Mouse (Mus musculus) ES-Bruce4 (cell line): Measurements from ENCODE around the gene Gm44965.

Experiments used
- CTCF ChIP-seq: IDR thresholded peaks from one replicate; pipeline ENCODE4 v1.8.1; 2011; ENCODE audit warnings: low read depth, low read length
- EP300 ChIP-seq: IDR thresholded peaks from 2 replicates; pipeline ENCODE4 v1.6.1; 2011; ENCODE audit warnings: low read depth, low read length; ENCODE audit not compliant: insufficient read depth

GRCm38 (mm10) chr6:48648779-48649178, 55.0 kb downstream of the Gm44965 start:
- TF ChIP-seq CTCF: no peak
- TF ChIP-seq EP300: no peak
